Mouse (Mus musculus) T-helper 2 cell (primary cell): Measurements from ENCODE around the gene Nup153.

Experiments used
- in situ Hi-C: fragments of 300-600 bp; cut with MboI, MseI; formaldehyde crosslinking; loops from one replicate; pipeline ENCODE4 v1.15.1; 2025; ENCODE audit warnings: high pct_unique_total_duplicates

Gene Nup153

DNA sequence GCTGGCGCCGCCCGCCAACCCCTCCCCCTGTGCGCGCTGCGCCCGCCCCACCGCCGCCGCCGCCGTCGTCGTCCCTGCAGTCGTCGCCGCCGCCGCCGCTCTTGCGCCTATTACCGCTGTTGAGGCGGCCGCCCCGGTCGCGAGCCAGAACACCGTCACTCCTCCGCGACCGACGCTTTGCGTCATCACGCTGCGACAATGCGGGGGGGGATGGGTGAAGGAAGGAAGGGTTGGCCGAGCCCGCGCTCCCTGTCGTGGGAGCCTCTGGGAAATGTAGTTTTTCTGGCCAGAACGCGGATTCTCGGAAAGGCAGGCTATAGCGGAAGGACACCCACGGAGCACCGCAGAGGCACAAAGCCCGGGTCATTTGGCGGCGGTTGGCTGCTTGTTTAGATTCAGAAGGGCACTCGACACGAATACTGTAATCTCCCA is at the start of gene Nup153:
TSS of gene Nup153 (minus strand) at position 104 of the 432 bp plus-strand sequence.
- in situ Hi-C loops, result no loop called here

DNA sequence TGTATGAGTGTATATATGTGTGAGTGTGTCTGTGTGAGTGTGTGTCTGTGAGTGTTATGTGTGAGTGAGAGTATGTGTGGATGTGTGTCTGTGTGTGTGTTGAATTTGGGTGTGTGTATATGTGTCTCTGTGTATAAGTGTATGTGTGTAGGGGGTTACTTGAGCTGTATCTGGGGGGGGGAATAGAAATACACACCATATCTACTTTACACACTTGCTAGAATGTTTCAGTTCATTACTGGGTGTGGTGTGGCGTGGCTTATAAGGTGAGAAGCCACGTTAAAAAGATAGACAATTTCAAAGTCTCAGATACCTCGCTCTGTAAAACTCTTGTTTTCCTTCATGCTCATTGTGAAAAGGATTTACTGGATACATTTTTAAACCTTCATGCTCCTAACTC is 49.7 kb upstream of the Nup153 start:
- in situ Hi-C loops, result no loop called here

DNA sequence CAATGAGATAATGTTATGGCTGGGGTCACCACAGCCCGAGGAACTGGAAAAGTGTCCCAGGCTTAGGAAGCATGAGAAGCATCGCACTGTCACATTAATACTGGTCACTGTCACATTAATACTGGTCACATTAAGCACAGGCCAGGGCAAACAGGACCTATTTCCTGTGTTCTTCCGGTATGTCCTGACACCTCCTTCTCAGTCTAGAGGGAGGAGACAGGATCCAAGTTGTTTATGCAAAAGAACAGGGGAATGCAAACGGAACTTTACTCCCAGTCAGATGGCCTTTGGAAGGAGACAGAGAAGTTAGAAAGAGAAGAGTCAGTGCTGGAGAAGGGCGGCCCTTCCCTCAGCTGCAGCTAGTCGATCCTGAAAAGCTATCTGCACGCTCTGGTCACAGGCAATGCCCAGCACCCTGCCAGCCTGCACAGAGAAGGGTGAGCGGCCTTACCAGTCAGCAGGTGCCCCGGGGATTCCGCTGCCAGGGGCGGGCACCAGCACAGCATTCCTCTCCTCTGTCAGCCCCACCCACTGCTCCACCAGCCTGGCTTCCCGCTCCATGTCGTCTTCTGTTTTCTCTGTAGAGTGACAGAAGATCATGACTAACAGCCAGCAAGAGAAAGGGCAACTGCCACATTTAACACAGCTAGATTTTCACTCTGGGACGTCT is 49.0 kb upstream of the Nup153 start:
- in situ Hi-C loops, result no loop called here

DNA sequence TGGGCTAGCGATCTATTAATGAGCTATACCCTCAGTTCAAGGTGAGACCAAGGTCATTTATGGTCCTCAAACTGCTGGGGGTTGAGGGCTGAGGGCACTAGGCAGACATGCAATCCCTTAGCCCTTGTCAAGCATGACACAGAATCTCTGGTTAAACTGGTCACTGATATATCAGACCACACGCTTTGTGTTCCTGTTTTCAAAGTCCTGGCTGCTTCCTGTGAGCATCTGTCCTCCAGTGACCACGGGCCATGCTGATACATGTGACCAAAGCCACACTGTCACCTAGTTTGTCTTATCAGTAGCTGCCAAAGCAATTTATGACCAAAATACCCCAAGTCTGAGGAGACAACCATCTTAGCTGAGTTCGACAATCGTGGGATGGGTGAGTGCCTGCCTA is 47.3 kb upstream of the Nup153 start:
- in situ Hi-C loops, result no loop called here

DNA sequence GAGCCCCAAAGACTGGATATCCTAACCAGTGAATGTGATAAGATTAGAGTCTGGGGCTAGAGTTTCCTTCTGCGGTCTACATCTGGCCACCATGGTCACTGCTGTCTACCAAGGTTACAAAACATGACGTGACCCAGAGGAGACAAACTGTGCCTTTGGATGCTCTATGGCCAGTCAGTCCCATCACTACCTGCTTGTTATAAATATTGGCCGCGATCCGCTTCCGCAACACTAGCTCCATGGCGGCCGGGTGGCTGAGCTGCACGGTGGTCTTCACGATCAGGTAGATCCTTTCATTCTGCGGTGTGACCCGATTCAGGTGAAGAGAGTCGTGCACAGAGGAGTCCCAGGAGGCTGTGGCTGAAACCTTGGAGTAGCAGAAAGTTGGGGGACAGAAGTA is 44.8 kb upstream of the Nup153 start:
- in situ Hi-C loops, result no loop called here

DNA sequence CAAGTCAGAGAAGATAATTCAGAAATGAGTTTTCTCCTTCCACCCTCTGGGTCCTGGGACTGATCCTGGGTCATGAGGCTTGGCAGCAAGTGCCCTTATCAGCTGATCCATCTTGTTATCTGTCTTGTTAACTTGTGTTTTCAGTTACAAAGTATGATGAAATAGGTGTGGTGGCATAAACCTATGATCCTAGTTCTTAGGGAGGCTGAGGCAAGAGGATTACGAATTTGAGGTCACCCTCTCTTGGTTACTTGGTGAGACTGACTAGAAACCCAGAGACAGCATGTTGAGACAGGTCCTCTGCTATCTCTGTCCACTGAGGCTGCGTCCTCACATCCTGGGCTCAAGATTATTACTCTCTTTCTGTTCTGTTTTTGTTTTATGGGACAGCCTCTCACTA is 37.6 kb upstream of the Nup153 start:
- in situ Hi-C loops, result no loop called here

DNA sequence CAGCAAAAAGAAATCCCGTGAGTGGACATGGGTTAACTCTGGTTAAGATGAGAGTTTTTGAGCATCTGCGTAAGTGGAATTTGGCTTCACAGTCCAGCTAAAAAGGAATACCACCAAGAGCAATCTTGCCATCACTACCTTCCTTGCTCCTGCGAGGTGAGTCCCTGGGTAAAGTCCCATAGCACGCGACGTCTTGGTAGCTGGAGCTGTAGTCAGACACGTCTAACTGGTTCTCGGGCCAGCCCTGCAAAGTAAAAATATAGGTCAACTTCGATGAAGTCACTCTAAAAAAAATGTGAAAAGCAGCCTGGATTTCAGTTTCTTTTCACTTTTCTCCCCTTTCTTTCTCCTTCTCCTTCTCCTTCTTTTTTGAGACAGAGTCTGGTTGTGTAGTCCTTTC is 35.5 kb upstream of the Nup153 start:
- in situ Hi-C loops, result no loop called here

DNA sequence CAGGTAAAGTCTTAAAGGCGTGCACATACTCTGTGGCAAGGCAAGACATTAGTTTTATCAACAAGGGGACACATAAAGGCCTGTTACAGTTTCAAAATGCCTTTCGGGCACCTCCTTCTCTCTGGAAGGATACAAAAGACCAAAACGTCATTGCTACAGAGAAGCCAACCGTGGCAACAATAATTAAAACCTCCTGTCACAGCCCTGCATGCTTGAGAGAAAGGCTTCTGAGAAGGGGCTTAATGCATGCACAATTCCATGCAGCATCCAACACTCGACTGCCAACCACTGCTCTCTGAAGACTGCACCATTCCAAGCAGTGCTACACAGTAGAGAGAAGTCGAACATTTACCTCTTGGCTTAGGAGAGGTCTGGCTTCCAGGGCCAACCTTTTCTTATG is 33.2 kb upstream of the Nup153 start:
- in situ Hi-C loops, result no loop called here

DNA sequence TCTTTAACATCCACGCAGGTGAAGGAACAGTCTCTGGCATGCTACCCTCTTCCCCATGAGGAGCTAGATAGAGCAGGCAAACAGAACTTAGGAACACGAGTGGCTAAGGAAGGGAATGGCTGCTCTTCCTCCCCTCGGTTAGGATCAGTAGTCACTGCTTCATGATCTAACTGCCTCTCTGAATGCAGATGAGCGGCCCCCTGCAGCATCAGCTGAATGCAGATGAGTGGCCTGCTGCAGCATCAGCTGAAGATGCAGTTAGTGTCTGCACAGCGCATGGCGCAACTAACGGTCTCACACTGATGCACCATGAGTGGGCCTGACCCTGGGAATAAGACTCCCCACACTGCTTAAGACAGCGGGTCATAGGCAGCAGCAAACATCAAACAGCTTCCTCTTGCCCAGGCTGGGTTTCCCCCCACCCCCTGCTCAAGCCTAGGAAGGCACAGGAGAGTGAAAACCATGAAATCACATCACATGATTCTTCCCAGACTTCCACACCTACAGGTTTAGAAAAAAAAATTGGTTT is 31.6 kb upstream of the Nup153 start:
- in situ Hi-C loops, result no loop called here

DNA sequence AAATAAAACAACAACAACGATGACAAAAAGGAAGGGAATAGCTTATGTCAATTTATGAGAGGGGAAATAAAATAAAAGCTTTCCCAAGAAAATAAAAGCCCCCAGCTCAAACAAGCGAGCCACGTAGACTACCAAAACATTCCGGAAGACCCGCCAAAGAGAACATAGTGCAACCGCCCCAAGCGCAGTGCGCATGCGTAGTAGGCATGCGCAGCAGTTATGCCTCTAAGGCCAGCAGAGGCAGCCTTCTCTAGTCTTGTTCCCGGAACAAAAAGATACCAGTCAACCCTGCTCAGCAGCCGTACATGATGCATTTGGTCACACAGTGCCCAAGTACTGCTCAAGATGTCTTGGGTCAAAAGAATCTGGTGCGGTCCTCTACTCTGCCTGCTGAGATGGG is 30.9 kb upstream of the Nup153 start:
- in situ Hi-C loops, result no loop called here

DNA sequence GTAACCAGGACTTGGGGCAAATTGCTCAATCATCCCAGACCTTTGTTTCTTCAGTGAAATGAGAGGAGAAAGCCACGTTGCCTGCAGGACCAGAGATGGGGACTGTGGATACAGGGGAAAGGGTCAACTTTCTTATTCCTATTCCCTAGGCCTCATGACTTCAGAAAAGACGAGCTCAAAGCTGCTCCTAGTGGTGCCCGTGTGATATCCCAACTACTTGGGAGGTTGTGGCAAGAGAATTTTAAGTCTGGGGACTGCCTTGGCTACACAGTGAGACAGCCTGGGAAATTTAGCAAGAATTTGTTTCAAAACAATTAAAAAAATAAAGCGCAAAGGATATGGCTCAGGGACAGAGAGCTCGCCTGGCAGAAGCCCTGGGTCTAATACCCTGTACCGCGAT is 30.2 kb upstream of the Nup153 start:
- in situ Hi-C loops, result no loop called here

DNA sequence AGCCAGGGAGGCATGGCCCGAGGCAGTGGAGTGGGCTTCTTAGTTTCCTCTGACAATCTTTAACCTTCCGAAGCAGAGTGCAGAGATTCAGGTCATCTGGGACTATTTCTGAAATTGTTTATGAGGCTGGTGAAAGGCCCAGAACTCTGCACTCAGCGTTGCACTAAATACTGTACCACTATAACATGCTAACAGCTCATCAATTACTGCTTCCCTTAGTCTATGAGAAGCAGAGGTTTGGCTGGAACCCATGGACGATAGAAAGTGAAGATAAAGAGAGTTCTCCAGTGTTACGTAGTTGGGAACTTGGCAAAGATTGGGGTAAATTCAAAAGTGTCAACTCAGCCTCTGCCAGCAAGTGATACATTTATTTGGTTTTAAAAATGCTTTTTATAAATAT is 25.6 kb upstream of the Nup153 start:
- in situ Hi-C loops, result no loop called here

DNA sequence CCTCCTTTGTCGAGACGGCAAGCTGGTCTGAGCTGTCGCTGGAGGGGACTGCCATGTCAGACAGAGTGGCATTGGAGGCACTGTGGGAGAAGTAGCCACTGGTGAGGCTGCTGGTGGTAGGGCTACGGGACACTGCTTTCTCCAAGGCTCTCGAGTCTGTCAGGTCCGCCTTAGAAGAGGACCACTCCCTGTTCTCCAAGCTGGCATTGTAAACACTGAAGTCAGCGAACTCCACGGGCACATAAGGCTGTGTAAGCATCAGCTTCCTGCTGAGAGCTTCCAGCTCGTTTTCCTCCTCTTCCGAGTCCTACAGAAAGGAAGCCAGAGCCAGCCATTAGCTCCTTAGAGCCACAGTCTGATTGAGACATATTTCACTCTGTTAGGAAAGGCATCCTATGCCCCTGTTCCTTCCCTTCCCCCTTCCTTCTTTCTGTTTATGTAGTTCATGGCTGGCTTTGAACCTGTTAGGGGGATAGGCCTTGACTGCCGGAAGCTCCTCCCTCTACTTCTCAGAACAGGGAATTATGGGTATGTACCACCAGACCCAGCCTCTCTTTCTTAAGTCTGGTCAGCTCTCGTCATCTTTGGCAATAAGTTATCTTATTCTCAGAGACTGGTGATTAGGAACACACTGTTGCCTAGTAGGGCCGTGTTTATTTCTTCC is 25.0 kb upstream of the Nup153 start:
- in situ Hi-C loops, result no loop called here

DNA sequence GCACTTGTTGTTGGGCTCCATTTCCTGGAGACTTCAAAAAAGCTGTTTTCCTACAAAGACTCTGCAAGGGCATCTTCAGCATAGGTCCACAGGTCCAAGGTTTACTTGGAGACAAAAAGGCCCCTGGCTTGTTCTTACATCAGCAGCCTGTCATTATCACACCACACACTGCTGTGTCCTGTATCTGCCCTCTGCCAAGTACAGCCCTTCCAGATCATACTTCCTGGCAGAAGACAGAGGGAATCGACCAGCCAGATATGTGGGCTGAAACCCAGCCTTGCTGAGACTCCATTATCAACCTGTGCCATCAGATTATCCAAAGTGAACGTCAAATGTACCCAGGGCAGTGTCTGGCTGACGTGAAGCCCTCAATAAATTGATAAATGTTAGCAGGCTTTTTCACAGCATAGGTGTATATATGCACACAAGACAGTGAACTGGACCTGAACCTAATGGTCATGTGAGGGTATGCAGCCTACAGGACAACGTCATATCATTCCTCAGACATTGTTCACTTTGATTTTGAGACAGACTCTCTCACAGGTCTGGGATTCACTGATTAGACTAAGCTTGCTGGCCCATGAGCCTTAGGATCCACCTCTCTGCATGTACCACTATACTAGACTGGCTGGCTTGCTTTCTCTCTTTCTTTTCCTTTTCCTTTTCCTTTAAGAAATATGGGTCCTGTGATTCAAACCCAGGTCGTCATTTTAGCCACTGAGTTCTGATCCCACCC is 20.6 kb upstream of the Nup153 start:
- in situ Hi-C loops, result loop anchor here (5.0 kb wide), 1 partner anchor 34 kb away; no protein-coding TSS in a partner anchor

DNA sequence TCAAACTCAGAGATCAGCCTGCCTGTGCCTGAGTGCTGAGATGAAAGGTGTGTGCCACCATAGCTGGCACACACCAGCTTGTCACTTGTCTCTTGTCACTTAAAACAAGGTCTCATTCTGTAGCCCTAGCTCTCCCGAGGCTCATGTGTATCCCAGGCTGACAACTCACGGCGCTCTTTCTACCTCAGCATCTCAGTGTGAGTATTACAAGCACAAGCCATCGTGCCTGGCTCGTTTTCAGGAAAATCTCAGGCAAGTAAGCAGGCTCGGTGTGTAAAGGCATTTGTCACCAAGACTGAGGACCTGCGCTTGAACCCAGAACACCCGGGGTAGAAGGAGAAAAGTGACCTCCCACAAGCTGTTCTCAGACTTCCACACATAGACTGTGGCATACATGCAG is 16.1 kb upstream of the Nup153 start:
- in situ Hi-C loops, result no loop called here

DNA sequence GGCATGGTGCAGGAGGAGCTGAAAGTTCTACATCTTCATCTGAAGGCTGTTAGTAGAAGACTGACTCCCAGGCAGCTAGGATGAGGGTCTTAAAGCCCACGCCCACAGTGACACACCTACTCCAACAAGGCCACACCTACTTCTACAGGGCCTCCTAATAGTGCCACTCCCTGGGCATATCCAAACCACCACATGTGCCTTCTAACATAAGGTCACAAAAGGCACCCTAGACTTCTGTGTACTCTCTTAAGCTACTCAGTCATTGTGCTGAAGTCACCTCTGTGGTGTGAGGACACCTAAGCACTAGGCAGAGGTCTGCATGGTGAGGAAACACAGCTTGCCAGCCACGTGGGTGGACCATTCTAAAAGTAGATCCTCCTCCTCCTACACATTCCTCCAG is 14.6 kb upstream of the Nup153 start:
- in situ Hi-C loops, result no loop called here

DNA sequence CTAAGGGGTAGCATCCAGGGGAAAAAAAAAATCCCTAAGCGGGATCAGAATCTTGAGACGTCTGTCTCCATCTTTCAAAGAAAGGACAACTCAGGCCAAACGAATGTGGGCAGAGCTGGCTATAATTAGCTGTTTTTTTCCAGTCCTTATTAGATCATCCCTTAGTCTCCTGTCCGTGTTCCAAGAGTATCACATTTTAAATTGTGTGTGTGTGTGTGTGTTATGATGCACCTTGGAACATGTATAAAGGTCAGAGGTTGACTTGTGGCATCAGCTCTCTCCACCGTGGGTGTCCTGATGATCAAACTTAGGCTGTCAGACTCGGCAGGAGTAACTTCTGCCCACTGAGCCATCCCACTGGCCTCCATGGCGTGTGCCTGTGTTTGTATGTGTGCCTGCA is 11.7 kb upstream of the Nup153 start:
- in situ Hi-C loops, result no loop called here

DNA sequence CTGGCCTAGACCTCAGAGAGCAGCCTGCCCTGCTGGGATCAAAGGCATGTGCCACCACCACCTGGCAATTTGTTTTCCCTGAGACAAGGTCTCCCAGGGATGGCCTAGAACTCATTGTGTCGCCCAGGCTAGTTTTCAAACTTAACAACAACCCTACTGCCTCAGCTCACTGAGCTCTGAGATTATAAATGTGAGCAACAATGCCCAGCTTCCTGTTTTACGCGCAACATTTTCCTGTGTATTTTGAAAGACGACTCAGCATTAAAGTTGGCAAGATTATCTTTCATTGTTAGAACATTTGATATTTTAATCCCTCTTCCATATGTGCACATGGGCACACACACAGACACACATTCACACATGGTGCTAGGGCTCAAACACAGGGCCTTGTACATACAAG is 9.7 kb upstream of the Nup153 start:
- in situ Hi-C loops, result no loop called here

DNA sequence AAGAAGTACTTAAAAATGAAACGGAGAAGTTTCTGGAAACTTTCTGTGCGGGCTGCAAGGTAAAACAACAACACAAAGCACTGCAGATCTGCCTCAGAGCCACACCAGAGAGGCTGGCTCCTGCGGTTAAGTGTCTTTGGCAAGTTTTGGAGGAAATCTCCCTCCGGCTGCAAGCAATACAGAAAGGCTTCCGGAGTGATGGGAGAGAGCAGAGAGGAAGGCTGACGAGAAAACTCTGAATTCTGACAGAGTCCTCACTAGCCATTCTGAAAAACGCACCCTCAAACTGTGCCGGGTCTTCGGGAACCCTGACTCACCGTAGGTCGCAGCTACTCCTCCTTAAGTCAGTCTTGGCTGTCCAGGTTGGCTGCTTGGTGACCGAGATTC is 8.7 kb upstream of the Nup153 start:
- in situ Hi-C loops, result no loop called here

DNA sequence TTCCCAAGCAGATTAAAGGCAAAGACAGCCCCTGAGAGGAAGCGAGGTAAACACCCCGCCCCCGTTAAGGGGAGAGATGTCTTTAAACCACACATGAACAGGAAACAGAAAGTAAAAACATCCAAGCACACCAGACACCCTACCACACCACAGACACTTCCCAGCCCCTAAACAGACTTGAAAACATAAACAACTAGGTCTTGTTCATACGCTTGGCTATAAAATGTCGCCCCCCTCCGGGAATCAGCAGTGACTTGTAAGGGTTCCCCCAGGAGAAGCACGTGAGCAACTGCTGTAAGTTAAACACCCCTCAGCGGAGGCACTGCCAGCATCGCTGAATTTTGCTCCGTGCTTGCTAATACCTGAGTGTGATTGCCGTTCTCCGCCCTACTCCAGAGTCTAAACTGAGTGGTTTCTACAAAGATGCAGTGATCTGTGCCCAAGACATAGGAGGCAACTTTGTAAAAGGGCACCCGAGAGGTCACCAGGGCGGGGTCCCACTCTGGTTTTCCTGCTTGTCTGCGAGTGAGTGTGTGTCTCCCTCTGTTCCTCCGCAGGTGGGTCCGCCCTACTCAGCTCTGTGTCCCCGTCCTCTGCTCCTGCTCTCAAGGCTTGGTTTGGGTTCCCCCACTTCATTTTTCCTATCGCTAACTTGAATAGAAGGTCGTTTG is 8.2 kb upstream of the Nup153 start:
- in situ Hi-C loops, result no loop called here

DNA sequence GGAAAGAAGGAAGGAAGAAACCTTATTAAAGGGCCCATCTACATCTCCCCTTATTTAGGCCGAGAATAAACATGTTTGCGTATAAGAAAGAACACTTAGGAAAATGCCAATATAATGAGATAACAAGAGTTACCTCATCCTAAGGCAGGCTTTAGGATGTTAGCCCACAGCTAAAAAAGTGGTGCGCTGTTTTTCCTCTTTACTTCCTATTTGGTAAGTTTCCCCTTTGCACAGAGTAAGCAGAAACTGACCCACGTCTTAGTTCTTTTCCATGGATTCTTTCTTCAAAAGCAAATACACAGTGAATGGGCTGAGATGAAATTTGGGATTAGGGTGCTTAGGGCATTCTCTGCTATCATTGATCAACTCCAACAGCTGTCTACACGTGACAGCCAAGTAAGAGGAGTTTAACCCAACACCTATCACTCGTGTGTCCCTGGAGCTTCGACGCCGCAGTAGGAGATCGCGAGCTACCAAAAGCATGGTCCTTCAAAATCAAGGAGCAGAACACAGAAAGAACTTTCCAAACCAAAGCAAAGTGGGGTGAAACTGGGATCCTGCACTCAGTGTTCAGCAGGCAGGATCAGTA is 7.6 kb upstream of the Nup153 start:
- in situ Hi-C loops, result no loop called here

DNA sequence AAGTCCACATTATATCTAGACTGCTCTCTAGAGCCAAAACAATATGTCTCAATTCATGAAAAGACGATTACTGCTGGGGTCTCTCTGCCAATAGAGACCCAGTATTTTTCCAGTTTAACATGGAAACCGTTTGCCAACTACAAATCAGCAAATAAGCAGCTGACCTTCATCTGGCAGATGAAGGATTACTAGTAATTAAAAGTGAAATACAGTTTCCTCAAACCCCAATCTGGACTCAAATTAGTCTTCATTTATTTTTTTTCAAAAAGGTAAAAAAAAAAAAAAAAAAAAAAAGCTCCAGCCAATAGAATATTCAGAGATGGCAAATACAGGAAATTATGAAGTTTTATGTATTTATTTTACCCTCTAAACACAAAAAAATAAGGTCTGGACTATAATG is 2.3 kb upstream of the Nup153 start:
- in situ Hi-C loops, result no loop called here
